Mouse (Mus musculus) midbrain, embryonic 10.5 days (tissue): Measurements from ENCODE around the gene Slc45a3. TPM values are rescaled to one million over a fixed set of nuclear protein-coding genes. Genes with fewer than 3 reads are reported as not detected.

Experiments used
- DNase-seq: peaks from one replicate; pipeline ENCODE4 v3.0.0-alpha.2; 2017; ENCODE audit warnings: low spot score
- H3K27ac ChIP-seq: fragments of 300-500 bp; sonication (generic); replicated peaks from 2 replicates; pipeline ENCODE4 v1.5.1; 2016; ENCODE audit warnings: mild to moderate bottlenecking
- H3K27me3 ChIP-seq: fragments of 300-500 bp; sonication (generic); 2 replicates; pipeline ENCODE4 v1.6.1; 2016; ENCODE audit warnings: low read depth, mild to moderate bottlenecking; ENCODE audit not compliant: poor library complexity, severe bottlenecking
- H3K36me3 ChIP-seq: fragments of 300-500 bp; sonication (generic); 2 replicates; pipeline ENCODE4 v1.6.1; 2016; ENCODE audit warnings: mild to moderate bottlenecking, moderate library complexity
- H3K4me1 ChIP-seq: fragments of 300-500 bp; sonication (generic); 2 replicates; pipeline ENCODE4 v1.6.1; 2016
- H3K4me3 ChIP-seq: fragments of 300-500 bp; sonication (generic); 2 replicates; pipeline ENCODE4 v1.5.1; 2016; ENCODE audit warnings: mild to moderate bottlenecking, moderate library complexity
- H3K9me3 ChIP-seq: fragments of 300-500 bp; sonication (generic); replicated peaks from 2 replicates; pipeline ENCODE4 v1.6.1; 2016; ENCODE audit warnings: mild to moderate bottlenecking
- WGBS: fragments of 180-500 bp; shearing (Covaris S2); methylation state at CpG from one replicate; pipeline ENCODE4 v1.1.7; 2016; 5-methylcytosine and 5-hydroxymethylcytosine counted together
- polyA plus RNA-seq: library from polyadenylated mRNA; unstranded; fragments of >200 nt; fragmentation: Nextera tagmentation; extraction: Ambion mirVana; gene quantifications from 2 replicates; pipeline ENCODE4 v1.2.1, GENCODE M21; 2016

Gene Slc45a3
- polyA plus RNA-seq, 1 experiment from 2014 or later, result 18.6 TPM

DNA sequence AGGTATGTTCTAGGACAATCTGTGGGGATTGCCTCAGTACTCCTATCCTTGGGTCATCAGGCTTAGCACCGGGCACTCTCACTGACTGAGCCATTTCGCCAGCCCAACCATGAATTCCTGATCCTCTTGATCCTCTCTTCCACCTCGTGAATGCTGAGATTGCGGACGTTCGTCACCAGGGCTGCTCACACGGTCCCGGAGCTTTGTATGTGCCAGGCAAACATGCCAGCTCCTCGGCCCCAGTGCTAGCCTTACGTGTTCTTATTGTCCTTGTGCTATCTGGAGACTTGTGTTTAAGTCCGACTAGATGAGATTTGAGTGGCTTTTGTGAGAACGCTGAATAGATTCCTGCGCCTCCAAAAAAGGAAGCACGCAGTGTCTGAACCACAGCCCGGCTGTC, 24.7 kb downstream of the Slc45a3 start:
- no peak for DNase-seq
- Histone ChIP-seq H3K36me3 (peaks cover 48% of the 10 kb centered on the region), H3K4me3 (no peak overlapping the region), H3K27me3 (no peaks in the 10 kb centered on the region), H3K4me1 (no peaks in the 10 kb centered on the region), H3K27ac (no peak overlapping the region), H3K9me3 (no peaks in the 10 kb centered on the region)
- 71% methylated on average over 15 of the region's 15 CpGs for WGBS

DNA sequence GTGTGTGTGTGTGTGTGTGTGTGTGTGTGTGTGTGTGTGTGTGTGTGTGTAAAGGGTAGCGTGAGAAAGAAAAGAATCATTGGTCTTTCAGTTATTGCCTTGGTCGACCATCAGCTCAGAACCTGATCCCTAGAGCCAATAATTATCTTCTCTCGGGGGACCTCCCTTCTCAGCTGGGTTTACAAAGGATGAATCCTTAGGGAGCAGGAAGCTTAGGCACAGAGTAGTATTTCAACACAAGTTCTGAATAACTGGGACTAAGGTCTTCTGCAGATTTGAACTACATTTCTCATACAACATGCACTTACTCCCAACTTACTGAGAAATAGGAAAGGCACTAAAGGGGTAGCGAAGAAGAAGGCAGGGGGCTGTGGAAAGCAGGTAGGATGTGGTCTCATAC, 26.7 kb downstream of the Slc45a3 start:
- no peak for DNase-seq
- 78% methylated on average over 4 of the region's 4 CpGs for WGBS
- Histone ChIP-seq H3K27ac (no peak overlapping the region), H3K36me3 (peaks cover 28% of the 10 kb centered on the region), H3K4me1 (no peaks in the 10 kb centered on the region), H3K9me3 (no peaks in the 10 kb centered on the region), H3K27me3 (no peaks in the 10 kb centered on the region), H3K4me3 (no peak overlapping the region)

DNA sequence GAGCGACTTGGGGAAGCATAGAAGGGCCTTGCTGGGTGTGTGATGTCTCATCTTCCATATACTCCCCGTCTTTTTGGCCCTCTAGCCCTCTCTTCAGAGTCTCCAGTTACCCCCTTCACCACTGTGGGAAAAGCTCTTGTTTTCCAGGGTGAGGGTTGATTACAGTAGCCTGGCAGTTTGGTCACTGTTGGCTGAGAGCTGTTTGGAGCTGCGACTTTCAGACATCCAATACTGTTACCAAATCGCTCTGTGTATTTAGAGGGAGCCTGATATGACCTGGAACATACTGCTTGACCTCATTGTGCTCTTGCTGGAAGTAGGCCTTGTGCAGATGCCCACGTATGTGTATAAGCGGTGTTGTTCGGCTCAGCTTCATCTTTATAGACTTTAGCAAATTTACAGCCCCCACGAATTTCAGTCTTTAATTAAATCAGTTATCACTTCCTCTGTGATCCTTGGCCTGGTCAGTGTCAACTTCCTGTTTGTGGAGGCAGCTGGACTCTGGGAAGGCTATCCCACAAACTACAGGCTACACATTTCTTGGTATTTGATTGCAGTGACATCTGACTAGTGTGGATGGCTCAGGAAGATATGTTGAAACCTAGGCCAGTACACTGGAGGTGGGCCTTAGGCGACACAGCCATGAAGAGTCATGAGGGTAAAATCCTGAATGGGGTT, 27.5 kb downstream of the Slc45a3 start:
- H3K4me3 ChIP-seq, result no peak overlapping the region
- H3K27ac ChIP-seq, result no peak overlapping the region
- H3K4me1 ChIP-seq, result no peaks in the 10 kb centered on the region
- 87% methylated on average over 9 of the region's 9 CpGs for WGBS
- no peak for DNase-seq
- no peaks in the 10 kb centered on the region for H3K27me3 ChIP-seq
- no peaks in the 10 kb centered on the region for H3K9me3 ChIP-seq
- H3K36me3 ChIP-seq, result 0 out of 2 replicates have a peak, but pooled peaks cover 24% of the 10 kb centered on the region

DNA sequence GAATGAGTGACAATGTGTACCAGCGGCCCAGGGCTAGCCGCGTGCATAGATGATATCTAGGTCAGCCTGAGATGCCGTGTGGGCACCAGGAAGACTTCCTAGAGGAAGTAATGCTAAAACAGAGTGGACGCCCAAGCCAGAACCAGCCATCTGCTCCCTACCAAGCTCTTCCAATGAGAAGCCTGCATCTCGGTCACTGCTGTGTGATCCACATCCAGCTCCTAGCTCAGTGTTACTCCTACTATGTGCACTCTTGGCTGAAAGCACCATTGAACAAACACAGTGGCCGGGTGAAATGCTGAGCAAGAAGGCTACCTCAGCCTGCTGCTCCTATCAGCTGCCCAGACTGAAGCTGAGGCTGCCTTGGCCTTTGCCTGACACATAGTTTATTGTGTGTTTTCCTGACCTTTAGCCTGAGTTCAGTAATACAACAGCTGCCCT, 29.8 kb downstream of the Slc45a3 start:
- DNase-seq, result no peak
- no peak overlapping the region for H3K27ac ChIP-seq
- 89% methylated on average over 7 of the region's 7 CpGs for WGBS

DNA sequence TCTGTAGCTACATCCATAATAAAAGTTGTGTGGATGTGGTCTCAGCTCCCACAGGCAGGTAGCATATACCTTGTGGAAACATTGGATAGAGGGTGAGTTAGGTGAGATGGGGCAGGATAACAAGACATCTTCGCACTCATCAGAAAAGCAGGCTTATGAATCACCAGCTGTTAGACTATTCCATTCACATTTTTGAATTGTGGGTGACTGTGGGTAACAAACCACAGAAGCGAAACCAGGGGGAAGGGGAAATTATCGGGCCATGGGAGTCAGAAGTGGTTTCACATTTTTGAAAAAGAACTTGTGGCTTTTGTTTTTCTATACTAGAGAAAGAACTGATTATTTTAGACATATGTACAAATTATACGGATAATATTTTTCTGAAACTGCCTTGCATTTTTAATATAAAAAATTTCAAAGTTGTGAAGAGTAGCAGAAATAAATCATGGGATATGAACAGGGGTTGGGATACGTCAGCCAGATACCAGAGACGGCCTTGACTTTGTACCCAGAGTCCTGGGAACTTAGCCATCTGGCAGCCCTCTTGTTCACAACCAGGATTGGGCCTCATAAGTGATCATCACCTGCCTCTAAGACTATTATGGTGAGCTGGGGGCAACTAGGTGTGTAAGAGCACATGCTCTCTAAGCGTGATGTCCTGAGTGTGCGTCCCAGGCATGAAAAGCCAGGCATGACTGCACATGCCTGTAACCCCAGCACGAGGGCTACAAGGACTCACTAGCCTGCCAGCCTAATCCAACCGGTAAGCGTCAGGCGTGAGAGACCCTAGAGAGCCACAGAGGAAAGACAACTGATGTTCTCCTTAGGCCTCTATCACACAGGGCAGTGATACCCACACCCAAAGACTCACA, 30.6 kb downstream of the Slc45a3 start:
- Histone ChIP-seq H3K4me1 (no peaks in the 10 kb centered on the region), H3K27me3 (no peaks in the 10 kb centered on the region), H3K27ac (no peak overlapping the region), H3K36me3 (0 out of 2 replicates have a peak, but pooled peaks cover 19% of the 10 kb centered on the region), H3K9me3 (no peaks in the 10 kb centered on the region), H3K4me3 (no peak overlapping the region)
- WGBS, result 91% methylated on average over 12 of the region's 12 CpGs
- DNase-seq, result no peak

More for the DNA sequence above, 29.8 kb downstream of the Slc45a3 start:
- Histone ChIP-seq H3K4me1 (no peaks in the 10 kb centered on the region), H3K36me3 (0 out of 2 replicates have a peak, but pooled peaks cover 19% of the 10 kb centered on the region), H3K4me3 (no peak overlapping the region), H3K9me3 (no peaks in the 10 kb centered on the region), H3K27me3 (no peaks in the 10 kb centered on the region)

DNA sequence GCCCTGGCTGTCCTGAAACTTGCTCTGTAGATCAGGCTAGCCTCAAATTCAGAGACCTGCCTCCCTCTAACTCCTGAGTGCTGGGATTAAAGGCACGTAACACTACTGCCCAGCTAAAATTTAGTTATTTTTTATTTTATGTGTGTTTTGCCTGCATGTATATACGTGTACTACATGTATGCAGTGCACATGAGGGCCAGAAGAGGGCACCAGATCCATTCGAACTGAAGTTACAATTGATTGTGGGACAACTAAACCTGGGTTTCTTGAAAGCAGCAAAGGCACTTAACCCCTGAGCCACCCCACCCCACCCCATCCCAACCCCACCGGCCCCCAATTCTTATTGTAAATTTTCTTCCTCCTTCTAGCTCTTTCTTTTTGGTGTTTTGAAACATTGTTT, 32.3 kb downstream of the Slc45a3 start:
- WGBS, result 44% methylated on average over 4 of the region's 4 CpGs
- no peaks in the 10 kb centered on the region for H3K27me3 ChIP-seq
- H3K36me3 ChIP-seq, result 0 out of 2 replicates have a peak, but pooled peaks cover 14% of the 10 kb centered on the region
- no peaks in the 10 kb centered on the region for H3K9me3 ChIP-seq
- no peak overlapping the region for H3K27ac ChIP-seq
- no peaks in the 10 kb centered on the region for H3K4me1 ChIP-seq
- H3K4me3 ChIP-seq, result no peak overlapping the region
- peak; percentile 52 for DNase-seq

DNA sequence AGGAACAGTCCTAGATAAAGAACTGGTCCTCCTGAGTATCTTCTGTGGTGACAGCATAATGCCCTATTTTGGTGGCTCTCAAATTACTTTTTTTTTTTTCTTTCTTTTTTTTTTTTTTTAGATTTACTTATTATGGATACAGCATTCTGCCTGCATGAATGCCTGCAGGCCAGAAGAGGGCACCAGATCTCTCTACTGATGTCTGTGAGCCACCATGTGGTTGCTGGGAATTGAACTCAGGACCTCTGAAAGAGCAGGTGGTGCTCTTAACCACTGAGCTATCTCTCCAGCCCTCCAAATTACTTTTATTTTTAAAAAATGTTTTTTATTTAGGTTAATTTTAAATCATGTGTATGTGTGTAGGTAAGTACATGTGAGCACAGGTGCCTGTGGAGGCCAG, 37.7 kb downstream of the Slc45a3 start:
- H3K9me3 ChIP-seq, result no peaks in the 10 kb centered on the region
- no peak for DNase-seq
- no peaks in the 10 kb centered on the region for H3K4me1 ChIP-seq

DNA sequence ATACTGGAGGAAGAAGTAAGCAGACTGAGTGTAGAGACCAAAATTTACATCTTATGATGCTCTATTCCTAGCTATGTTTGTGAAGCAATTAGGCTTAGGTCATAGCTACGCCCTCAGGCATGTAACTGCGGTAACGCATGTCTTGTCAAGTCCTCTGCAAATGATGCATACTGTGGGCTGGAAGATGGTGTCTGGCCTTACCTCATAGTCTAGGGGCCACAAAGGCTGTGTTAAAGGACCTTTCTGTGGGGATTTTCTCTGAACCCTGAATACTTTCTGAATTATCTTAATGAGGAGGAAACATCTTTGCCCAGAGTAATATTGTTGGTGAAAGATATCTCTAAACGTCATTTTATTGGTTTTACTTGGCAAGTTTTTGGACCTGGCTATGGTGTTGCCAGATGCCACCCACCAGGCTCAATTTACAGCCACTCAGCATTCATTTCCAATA, 39.1 kb downstream of the Slc45a3 start:
- 92% methylated on average over 4 of the region's 4 CpGs for WGBS
- no peak for DNase-seq

More for the DNA sequence above, 37.7 kb downstream of the Slc45a3 start:
- H3K27me3 ChIP-seq, result no peaks in the 10 kb centered on the region
- no peak overlapping the region for H3K27ac ChIP-seq
- H3K4me3 ChIP-seq, result no peak overlapping the region
- no peaks in the 10 kb centered on the region for H3K36me3 ChIP-seq

DNA sequence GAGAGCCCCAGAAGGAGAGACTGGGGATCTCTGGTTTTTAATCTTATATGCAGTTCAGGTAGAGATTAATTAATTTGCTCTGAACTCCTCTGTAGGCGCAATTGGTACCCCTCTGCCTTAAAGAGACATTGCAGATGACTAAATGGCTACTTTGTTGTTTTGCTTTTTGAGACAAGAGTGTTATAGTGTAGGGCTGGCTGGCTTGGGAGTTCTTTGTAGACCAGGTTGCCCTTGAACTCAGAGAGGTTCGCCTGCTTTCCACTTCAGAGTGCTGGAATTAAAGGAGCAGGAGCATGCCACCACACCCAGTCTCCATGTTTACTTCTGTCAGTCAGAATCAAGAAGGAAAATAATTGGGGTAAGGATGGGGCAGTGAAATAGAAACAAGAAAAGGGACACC, 40.3 kb downstream of the Slc45a3 start:
- Histone ChIP-seq H3K27me3 (no peaks in the 10 kb centered on the region), H3K27ac (no peak overlapping the region), H3K4me3 (no peak overlapping the region), H3K4me1 (peaks cover 7% of the 10 kb centered on the region), H3K9me3 (no peaks in the 10 kb centered on the region), H3K36me3 (no peaks in the 10 kb centered on the region)
- no peak for DNase-seq
- WGBS, result 75% methylated on average over 2 of the region's 2 CpGs

More for the DNA sequence above, 39.1 kb downstream of the Slc45a3 start:
- H3K36me3 ChIP-seq, result no peaks in the 10 kb centered on the region
- peaks cover 5% of the 10 kb centered on the region for H3K4me1 ChIP-seq
- no peak overlapping the region for H3K27ac ChIP-seq
- H3K4me3 ChIP-seq, result no peak overlapping the region
- no peaks in the 10 kb centered on the region for H3K27me3 ChIP-seq
- H3K9me3 ChIP-seq, result no peaks in the 10 kb centered on the region

DNA sequence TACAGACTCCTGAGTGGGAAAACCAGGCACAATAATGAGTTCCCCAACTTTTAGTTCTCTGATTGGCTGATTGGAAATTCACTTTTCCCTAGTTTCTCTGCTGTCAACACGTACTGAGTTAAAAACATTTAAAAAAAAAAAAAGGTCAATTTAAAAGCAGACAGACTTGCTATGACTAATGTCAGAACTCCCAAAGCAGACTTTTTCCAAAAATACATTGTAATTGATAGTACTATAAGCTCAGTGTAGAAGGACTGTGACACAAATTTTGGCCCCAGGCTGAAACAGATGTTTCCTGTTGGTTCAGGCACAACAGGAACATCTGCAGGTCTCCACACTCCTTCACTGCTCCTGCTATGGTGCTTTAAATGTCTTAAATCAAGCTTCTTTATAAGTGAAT, 41.0 kb downstream of the Slc45a3 start:
- Histone ChIP-seq H3K9me3 (no peaks in the 10 kb centered on the region), H3K4me1 (peaks cover 14% of the 10 kb centered on the region), H3K27ac (no peak overlapping the region), H3K36me3 (no peaks in the 10 kb centered on the region), H3K27me3 (no peaks in the 10 kb centered on the region), H3K4me3 (no peak overlapping the region)
- 68% methylated on average over 1 of the region's 1 CpGs for WGBS
- DNase-seq, result no peak

DNA sequence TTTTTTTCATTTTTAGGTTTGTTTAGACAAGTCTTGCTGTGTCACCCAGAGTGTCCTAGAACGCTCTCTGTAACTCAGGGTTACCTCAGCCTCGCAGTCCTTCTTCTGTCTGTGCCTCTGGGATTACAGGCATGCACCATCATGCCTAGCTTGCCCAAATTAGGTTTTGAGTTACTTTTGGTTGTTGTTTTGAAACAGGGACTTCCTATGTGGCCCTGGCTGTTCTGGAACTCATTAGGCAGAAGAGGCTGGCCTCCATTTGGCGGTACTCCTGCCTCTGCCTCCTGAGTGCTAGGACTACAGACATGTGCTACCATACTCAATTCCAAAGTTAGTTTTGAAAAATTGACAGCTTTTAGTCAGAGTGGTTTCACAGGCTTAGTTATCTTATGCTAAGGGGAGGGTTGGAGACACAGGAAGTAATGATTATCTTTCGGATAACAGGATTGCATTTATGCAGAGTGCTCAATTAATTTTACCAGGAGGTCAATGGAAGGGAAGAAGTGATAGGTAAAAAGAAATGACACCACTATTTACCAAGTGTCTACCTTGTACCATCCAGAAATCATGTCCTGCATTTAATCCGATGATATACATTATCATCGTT, 41.9 kb downstream of the Slc45a3 start:
- H3K27me3 ChIP-seq, result no peaks in the 10 kb centered on the region
- H3K4me3 ChIP-seq, result no peak overlapping the region
- H3K36me3 ChIP-seq, result no peaks in the 10 kb centered on the region
- no peak overlapping the region for H3K27ac ChIP-seq
- WGBS, result 87% methylated on average over 6 of the region's 6 CpGs
- peaks cover 23% of the 10 kb centered on the region for H3K4me1 ChIP-seq
- no peaks in the 10 kb centered on the region for H3K9me3 ChIP-seq
- no peak for DNase-seq

DNA sequence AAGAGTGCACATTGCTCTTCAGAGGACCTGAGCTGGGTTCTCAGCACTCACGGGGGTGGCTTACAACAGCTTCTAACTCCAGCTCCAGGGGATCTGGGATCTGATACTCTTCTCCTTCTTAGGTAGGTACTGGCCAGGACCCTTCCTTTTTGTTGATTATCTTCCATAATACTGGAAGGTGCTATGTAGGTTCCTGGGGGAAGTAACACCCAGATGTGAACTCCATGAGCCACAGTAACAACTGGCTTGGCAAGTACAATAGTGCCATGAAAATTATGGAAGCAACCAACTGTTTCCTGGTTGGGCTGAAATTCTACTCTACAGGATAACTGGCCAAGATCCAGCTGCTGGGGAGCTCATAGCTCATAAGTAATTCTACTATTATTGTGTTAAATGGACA, 42.7 kb downstream of the Slc45a3 start:
- 86% methylated on average over 1 of the region's 1 CpGs for WGBS
- no peak for DNase-seq
- H3K27ac ChIP-seq, result no peak overlapping the region
- H3K9me3 ChIP-seq, result no peaks in the 10 kb centered on the region
- no peak overlapping the region for H3K4me3 ChIP-seq
- H3K36me3 ChIP-seq, result no peaks in the 10 kb centered on the region
- H3K4me1 ChIP-seq, result peaks cover 27% of the 10 kb centered on the region
- H3K27me3 ChIP-seq, result no peaks in the 10 kb centered on the region
